Mouse (Mus musculus): ENCODE results near the gene Styx. TPM values are rescaled to one million over a fixed set of nuclear protein-coding genes. Genes with fewer than 3 reads are reported as not detected.
A peak's percentile ranks its signal among the peaks of the same experiment; 100 is the strongest.

Gene Styx
- polyA plus RNA-seq, 1 experiment from 2014 or later, result 58.4 TPM

- Histone ChIP-seq H3K4me2 (replicated peaks) (no peak overlapping the region), H3K4me1 (peaks cover 23% of the 10 kb centered on the region), H3K4me3 (no peak overlapping the region), H3K27me3 (no peaks in the 10 kb centered on the region), H3K27ac (no peak overlapping the region), H3K9me3 (replicated peaks) (no peaks in the 10 kb centered on the region), H3K9ac (no peak overlapping the region), H3K36me3 (no peaks in the 10 kb centered on the region)
- ATAC-seq (ENCODE audit: low FRiP score), result peak; percentile 55
- WGBS, result 11% methylated on average over 2 of the region's 2 CpGs
Observed at GRCm38 (mm10) chr14:45451090-45451489, 100.2 kb downstream of the Styx start.

DNA sequence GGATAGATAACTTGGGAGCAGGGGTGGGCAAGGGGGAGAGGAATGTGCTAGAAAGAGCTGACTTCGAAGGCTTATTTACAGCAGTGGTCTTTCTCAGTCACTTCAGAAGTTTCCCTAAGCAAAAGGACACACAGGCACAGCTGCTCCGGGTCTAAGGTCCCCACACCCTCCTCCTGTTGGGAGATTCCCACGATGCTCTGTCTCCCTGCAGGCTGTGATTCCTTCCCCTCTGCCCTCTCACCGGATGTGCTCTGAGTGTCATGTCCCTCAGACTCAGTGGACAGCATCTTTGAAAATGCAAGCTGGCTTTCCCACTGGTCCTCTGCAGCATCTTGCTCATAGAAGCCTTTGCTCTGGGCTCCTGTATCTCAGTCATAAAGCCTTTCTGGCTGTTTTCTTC, 101.3 kb downstream of the Styx start:
- Histone ChIP-seq H3K4me2 (replicated peaks) (no peak overlapping the region), H3K27ac (no peak overlapping the region), H3K9ac (no peak overlapping the region), H3K9me3 (replicated peaks) (no peaks in the 10 kb centered on the region), H3K4me3 (no peak overlapping the region), H3K4me1 (peaks cover 32% of the 10 kb centered on the region), H3K36me3 (no peaks in the 10 kb centered on the region), H3K27me3 (no peaks in the 10 kb centered on the region)
- 46% methylated on average over 4 of the region's 4 CpGs for WGBS
- no peak for ATAC-seq (ENCODE audit: low FRiP score)

GRCm38 (mm10) chr14:45452861-45453512, 102.1 kb downstream of the Styx start:
- Histone ChIP-seq H3K9ac (no peak overlapping the region), H3K4me3 (no peak overlapping the region), H3K27me3 (no peaks in the 10 kb centered on the region), H3K4me1 (peaks cover 32% of the 10 kb centered on the region), H3K27ac (no peak overlapping the region), H3K4me2 (replicated peaks) (no peak overlapping the region), H3K36me3 (no peaks in the 10 kb centered on the region), H3K9me3 (replicated peaks) (no peaks in the 10 kb centered on the region)
- 26% methylated on average over 11 of the region's 11 CpGs for WGBS
- no peak for ATAC-seq (ENCODE audit: low FRiP score)

DNA sequence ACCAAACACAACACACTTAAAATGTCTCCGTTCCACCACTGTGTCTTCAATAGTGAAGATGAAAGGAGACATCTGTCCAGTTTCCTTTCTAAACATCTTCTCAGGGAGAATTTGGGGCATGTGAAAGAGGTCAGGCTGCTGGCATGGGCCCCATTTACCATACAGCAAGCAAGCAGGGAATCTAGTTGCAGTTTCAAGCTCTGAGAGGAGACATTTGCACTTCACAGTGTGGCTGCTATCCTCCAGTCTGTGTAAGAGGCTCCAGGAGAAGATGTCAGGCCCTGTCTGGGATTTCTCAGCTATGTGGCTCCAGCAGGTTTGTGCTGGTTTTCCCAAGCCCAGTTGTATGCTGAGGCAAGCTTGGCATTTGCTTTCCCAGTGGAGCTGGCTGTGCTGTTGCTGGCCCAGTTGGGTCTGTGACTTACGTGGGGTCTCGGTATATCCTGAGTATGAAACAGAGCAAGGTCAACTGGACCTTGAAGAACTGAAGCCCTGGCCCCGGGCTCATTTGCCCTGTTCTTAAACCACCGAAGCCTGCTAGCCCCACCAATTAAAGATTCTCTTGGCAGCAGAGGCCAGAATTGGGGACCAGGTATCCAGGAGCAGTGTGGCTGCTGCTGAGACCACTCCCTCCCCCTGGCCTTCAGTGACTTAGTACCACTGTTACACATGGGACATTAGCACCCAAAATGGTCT, 102.8 kb downstream of the Styx start:
- WGBS, result 75% methylated on average over 5 of the region's 5 CpGs
- Histone ChIP-seq H3K36me3 (no peaks in the 10 kb centered on the region), H3K9me3 (replicated peaks) (no peaks in the 10 kb centered on the region), H3K9ac (no peak overlapping the region), H3K27me3 (no peaks in the 10 kb centered on the region), H3K27ac (no peak overlapping the region), H3K4me3 (no peak overlapping the region), H3K4me2 (replicated peaks) (no peak overlapping the region), H3K4me1 (peaks cover 32% of the 10 kb centered on the region)
- no peak for ATAC-seq (ENCODE audit: low FRiP score)

- Histone ChIP-seq H3K27me3 (no peaks in the 10 kb centered on the region), H3K36me3 (peaks cover 14% of the 10 kb centered on the region), H3K4me3 (no peak overlapping the region), H3K4me1 (peaks cover 32% of the 10 kb centered on the region), H3K9ac (no peak overlapping the region), H3K27ac (peak overlapping the region; percentile 40; the same call in 1 of the 2 replicates), H3K9me3 (replicated peaks) (no peaks in the 10 kb centered on the region), H3K4me2 (replicated peaks) (no peak overlapping the region)
- ATAC-seq (ENCODE audit: low FRiP score), result no peak
- 71% methylated on average over 12 of the region's 12 CpGs for WGBS
Observed at GRCm38 (mm10) chr14:45455651-45456501, 105.0 kb downstream of the Styx start.

- H3K9ac ChIP-seq, result no peak overlapping the region
- H3K27ac ChIP-seq, result peak overlapping the region; percentile 40; the same call in 1 of the 2 replicates
- peaks cover 28% of the 10 kb centered on the region for H3K4me1 ChIP-seq
- H3K9me3 ChIP-seq (replicated peaks), result no peaks in the 10 kb centered on the region
- no peak overlapping the region for H3K4me3 ChIP-seq
- H3K27me3 ChIP-seq, result no peaks in the 10 kb centered on the region
- no peak for ATAC-seq (ENCODE audit: low FRiP score)
- H3K36me3 ChIP-seq, result peaks cover 18% of the 10 kb centered on the region
- WGBS, result 0% methylated on average over 1 of the region's 1 CpGs
- no peak overlapping the region for H3K4me2 ChIP-seq (replicated peaks)
Observed at GRCm38 (mm10) chr14:45456502-45456846, 105.6 kb downstream of the Styx start.

- Histone ChIP-seq H3K4me2 (replicated peaks) (no peak overlapping the region), H3K36me3 (peaks cover 21% of the 10 kb centered on the region), H3K27ac (no peak overlapping the region), H3K4me3 (no peak overlapping the region), H3K9ac (no peak overlapping the region), H3K9me3 (replicated peaks) (no peaks in the 10 kb centered on the region), H3K27me3 (no peaks in the 10 kb centered on the region), H3K4me1 (peaks cover 28% of the 10 kb centered on the region)
- ATAC-seq (ENCODE audit: low FRiP score), result no peak
- 86% methylated on average over 9 of the region's 9 CpGs for WGBS
Observed at GRCm38 (mm10) chr14:45457003-45457402, 106.1 kb downstream of the Styx start.

DNA sequence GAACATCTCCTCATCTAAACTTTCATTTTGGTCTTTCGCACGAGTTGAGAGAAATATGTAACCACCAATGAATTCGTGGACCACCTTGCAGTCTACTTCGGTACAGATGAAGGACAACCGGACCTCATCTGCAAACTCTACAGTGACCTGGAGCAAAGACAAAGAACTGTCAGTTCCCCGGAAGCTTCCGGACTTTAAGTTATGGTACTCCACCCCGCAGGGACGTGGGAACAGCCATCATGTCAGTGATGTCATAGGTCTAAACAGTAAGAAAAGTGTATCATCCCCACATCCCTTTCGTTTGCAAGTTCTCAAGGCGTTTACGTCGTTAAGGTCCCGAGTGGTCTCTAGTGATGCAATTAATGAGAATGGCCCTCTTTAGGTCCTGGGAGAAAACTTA, 109.0 kb downstream of the Styx start:
- Histone ChIP-seq H3K4me3 (no peak overlapping the region), H3K9me3 (replicated peaks) (no peaks in the 10 kb centered on the region), H3K27ac (no peak overlapping the region), H3K4me2 (replicated peaks) (no peak overlapping the region), H3K27me3 (no peaks in the 10 kb centered on the region), H3K4me1 (peaks cover 37% of the 10 kb centered on the region), H3K36me3 (peaks cover 27% of the 10 kb centered on the region), H3K9ac (no peak overlapping the region)
- no peak for ATAC-seq (ENCODE audit: low FRiP score)
- WGBS, result 95% methylated on average over 14 of the region's 14 CpGs

GRCm38 (mm10) chr14:45460491-45460890, 109.6 kb downstream of the Styx start:
- Histone ChIP-seq H3K4me2 (replicated peaks) (no peak overlapping the region), H3K27me3 (no peaks in the 10 kb centered on the region), H3K4me3 (no peak overlapping the region), H3K9me3 (replicated peaks) (no peaks in the 10 kb centered on the region), H3K4me1 (peaks cover 35% of the 10 kb centered on the region), H3K36me3 (peaks cover 31% of the 10 kb centered on the region), H3K27ac (no peak overlapping the region), H3K9ac (no peak overlapping the region)
- ATAC-seq (ENCODE audit: low FRiP score), result no peak
- 92% methylated on average over 10 of the region's 10 CpGs for WGBS

DNA sequence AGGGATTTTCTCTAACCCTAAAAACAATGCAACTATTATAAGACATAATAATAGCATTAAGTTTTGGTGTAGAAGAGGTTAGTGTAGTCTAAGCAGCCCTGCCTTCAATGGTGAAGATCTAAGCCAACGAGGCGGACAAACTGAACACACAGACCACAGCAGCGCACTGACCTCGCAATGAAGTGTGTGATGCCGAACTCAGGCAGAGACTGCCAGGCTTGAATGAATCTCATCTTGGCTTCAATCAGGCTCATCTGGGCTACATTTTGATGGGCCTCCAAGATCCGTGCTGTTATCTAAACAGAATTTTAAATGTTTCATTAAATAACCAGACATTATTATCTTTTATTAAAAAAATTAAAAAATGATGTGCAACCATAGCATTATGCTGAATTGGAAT, 111.1 kb downstream of the Styx start:
- Histone ChIP-seq H3K27ac (no peak overlapping the region), H3K4me2 (replicated peaks) (no peak overlapping the region)

DNA sequence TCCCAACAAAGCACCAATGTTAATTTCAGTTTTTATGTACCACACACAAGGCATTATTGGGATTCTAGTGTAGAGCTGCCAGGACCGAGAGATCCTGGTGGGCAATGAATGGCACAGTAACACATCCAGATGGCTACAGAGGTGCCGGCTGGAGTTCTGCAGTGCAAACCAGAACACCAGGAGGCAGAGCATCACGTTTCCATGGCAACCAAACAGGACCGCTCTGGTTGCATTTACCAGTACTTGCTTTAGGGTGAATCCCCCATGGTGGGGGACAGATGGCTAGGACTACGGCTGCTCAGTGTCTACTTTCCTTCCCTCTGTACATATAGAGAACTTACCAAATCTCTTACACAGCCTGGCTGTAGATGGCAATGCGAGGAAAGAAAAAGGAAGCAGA, 111.5 kb downstream of the Styx start:
- Histone ChIP-seq H3K27me3 (no peaks in the 10 kb centered on the region), H3K4me2 (replicated peaks) (no peak overlapping the region), H3K27ac (peak overlapping the region; percentile 64), H3K9ac (no peak overlapping the region), H3K4me3 (no peak overlapping the region), H3K4me1 (peaks cover 22% of the 10 kb centered on the region), H3K36me3 (peaks cover 49% of the 10 kb centered on the region), H3K9me3 (replicated peaks) (no peaks in the 10 kb centered on the region)
- WGBS, result 15% methylated on average over 6 of the region's 6 CpGs
- ATAC-seq (ENCODE audit: low FRiP score), result peak; percentile 87

More for the DNA sequence above, 111.1 kb downstream of the Styx start:
- peaks cover 45% of the 10 kb centered on the region for H3K36me3 ChIP-seq
- 87% methylated on average over 6 of the region's 6 CpGs for WGBS
- no peak overlapping the region for H3K4me3 ChIP-seq
- H3K9me3 ChIP-seq (replicated peaks), result no peaks in the 10 kb centered on the region
- no peak for ATAC-seq (ENCODE audit: low FRiP score)
- H3K9ac ChIP-seq, result no peak overlapping the region
- H3K27me3 ChIP-seq, result no peaks in the 10 kb centered on the region
- H3K4me1 ChIP-seq, result peaks cover 25% of the 10 kb centered on the region

- H3K27ac ChIP-seq, result peak overlapping the region; percentile 64
- H3K9ac ChIP-seq, result no peak overlapping the region
- no peak overlapping the region; the same call in 1 of the 2 replicates for H3K4me2 ChIP-seq (replicated peaks)
Observed at GRCm38 (mm10) chr14:45462875-45463475, 112.1 kb downstream of the Styx start.

More at GRCm38 (mm10) chr14:45462875-45463475, 112.1 kb downstream of the Styx start:
- Histone ChIP-seq H3K27me3 (no peaks in the 10 kb centered on the region), H3K9me3 (replicated peaks) (no peaks in the 10 kb centered on the region), H3K4me1 (peaks cover 22% of the 10 kb centered on the region), H3K4me3 (no peak overlapping the region), H3K36me3 (peaks cover 55% of the 10 kb centered on the region)
- 27% methylated on average over 10 of the region's 10 CpGs for WGBS
- peak; percentile 61; the same call in 1 of the 2 replicates for ATAC-seq (ENCODE audit: low FRiP score)
